Mouse (Mus musculus): ENCODE results near the gene Rcn2. TPM values are rescaled to one million over a fixed set of nuclear protein-coding genes. Genes with fewer than 3 reads are reported as not detected.

The Rcn2 gene
- total and polyA plus RNA-seq, 3 experiments, result 16.8 to 56.6 (median 30.8) TPM

DNA sequence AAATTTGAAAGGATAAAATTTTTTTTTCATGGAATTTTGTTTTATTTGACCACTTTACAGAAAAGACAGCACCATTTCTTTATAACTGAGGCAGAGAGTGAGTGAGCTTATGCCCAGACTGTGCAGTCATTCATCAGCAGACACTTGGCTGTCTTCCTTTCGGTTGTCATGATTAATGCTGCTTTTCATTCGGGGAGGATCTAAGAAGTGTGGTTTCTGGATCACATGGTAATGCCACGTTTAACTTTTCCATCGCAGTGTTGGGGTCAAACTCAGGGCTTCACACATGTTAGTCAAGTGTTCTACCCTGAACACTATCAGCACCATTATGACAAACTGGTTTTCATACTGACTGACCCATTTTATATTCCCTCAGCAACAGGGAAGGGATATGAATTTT, 59.4 kb downstream of the Rcn2 start:
- Histone ChIP-seq H3K36me3 (replicated peaks in 1 of 2; ENCODE audit: control insufficient read depth in 1 of 2, insufficient read depth in 1 of 2, low read length in 1 of 2) (peaks cover 0 to 24% of the 10 kb centered on the region in 2 experiments), H3K79me2 (replicated peaks; ENCODE audit: control insufficient read depth, extremely low read depth, insufficient read depth, poor library complexity, severe bottlenecking) (no peaks in the 10 kb centered on the region), H3K4me2 (ENCODE audit: insufficient read depth, low read depth, poor library complexity, severe bottlenecking) (0 out of 2 replicates have a peak overlapping the region, but pooled peaks have one; percentile 9), H3K4me3 (replicated peaks in 1 of 3; ENCODE audit: low read depth in 2 of 3, low read length in 2 of 3, poor library complexity in 1 of 3) (no peak overlapping the region), H3K9me3 (replicated peaks; ENCODE audit: low read length) (peaks cover 3% of the 10 kb centered on the region), H3K9ac (ENCODE audit: insufficient read depth, low read depth) (no peak overlapping the region), H3K27ac (ENCODE audit: insufficient read depth, low read depth) (no peak overlapping the region), H3K4me1 (ENCODE audit: control insufficient read depth in 1 of 2, insufficient read depth in 2 of 2) (peaks cover 40 to 92% of the 10 kb centered on the region in 2 experiments), H3K27me3 (replicated peaks) (no peaks in the 10 kb centered on the region)
- dilution Hi-C loops (cut with MboI; ENCODE audit: extremely low pct_ligation_motif_present, extremely low pct_unique_long_range_greater_than_20kb, low sequenced_read_pairs), result no loop called here
- DNase-seq (ENCODE audit: extremely low read depth), result peak; percentile 68
- in situ Hi-C loops (cut with MboI; ENCODE audit: low pct_ligation_motif_present, low pct_unique_long_range_greater_than_20kb, low sequenced_read_pairs), result no loop called here
- TF ChIP-seq ZNF384 (IDR thresholded peaks at IDR 0.05; ENCODE audit: low read depth, low read length), result no peak
- no peak for TF ChIP-seq USF1 (IDR thresholded peaks at IDR 0.05; ENCODE audit: low read depth, low read length)
- TF ChIP-seq GABPA (IDR thresholded peaks at IDR 0.05; ENCODE audit: insufficient replicate concordance, low read depth, low read length), result no peak
- no peak for TF ChIP-seq SMC3 (IDR thresholded peaks at IDR 0.05; ENCODE audit: low read depth, low read length)
- TF ChIP-seq SIN3A (IDR thresholded peaks at IDR 0.05; ENCODE audit: low read length), result no peak; the same call in 1 of the 2 replicates
- TF ChIP-seq E2F4 (IDR thresholded peaks at IDR 0.05; ENCODE audit: insufficient replicate concordance, low read depth, low read length), result no peak
- no peak for TF ChIP-seq MYC (IDR thresholded peaks at IDR 0.05; ENCODE audit: low read depth, low read length)
- TF ChIP-seq MEF2A (IDR thresholded peaks at IDR 0.05; ENCODE audit: borderline replicate concordance, low read depth, low read length), result no peak
- no peak for TF ChIP-seq TCF12 (IDR thresholded peaks at IDR 0.05; ENCODE audit: low read depth, low read length)
- no peak for TF ChIP-seq POLR2A (IDR thresholded peaks at IDR 0.05; ENCODE audit: low read depth, low read length)
- TF ChIP-seq USF2 (conservative IDR thresholded peaks at IDR 0.05; ENCODE audit: low read depth, low read length), result no peak
- no peak for TF ChIP-seq ZMIZ1 (IDR thresholded peaks at IDR 0.05; ENCODE audit: low read depth, low read length)
- no peak for TF ChIP-seq ELF1 (IDR thresholded peaks at IDR 0.05; ENCODE audit: low read depth, low read length)
- no peak for TF ChIP-seq PAX5 (IDR thresholded peaks at IDR 0.05; ENCODE audit: low read length)
- TF ChIP-seq MAZ (IDR thresholded peaks at IDR 0.05; ENCODE audit: low read depth, low read length), result no peak
- TF ChIP-seq JUND (conservative IDR thresholded peaks at IDR 0.05; ENCODE audit: low read depth, low read length), result no peak
- no peak for TF ChIP-seq NRF1 (IDR thresholded peaks at IDR 0.05; ENCODE audit: low read depth, low read length)
- 0 out of 2 replicates have a peak, but pooled peaks have one; percentile 9 for TF ChIP-seq CHD1 (IDR thresholded peaks at IDR 0.05; ENCODE audit: low read depth, low read length)
- peak; percentile 45; the same call in 1 of the 2 replicates for TF ChIP-seq EP300 (IDR thresholded peaks at IDR 0.05; ENCODE audit: low read length)
- no peak; the same call in 1 of the 2 replicates for TF ChIP-seq ETS1 (conservative IDR thresholded peaks at IDR 0.05; ENCODE audit: low read depth, low read length)
- TF ChIP-seq MAX (IDR thresholded peaks at IDR 0.05; ENCODE audit: low read length), result 0 out of 2 replicates have a peak, but pooled peaks have one; percentile 55
- no peak for TF ChIP-seq KAT2A (IDR thresholded peaks at IDR 0.05; ENCODE audit: insufficient replicate concordance, low read length)
- no peak for TF ChIP-seq CHD2 (IDR thresholded peaks at IDR 0.05; ENCODE audit: low read length)
- peak; percentile 44; the same call in 1 of the 2 replicates for TF ChIP-seq BHLHE40 (IDR thresholded peaks at IDR 0.05; ENCODE audit: low read depth, low read length)
- no peak for TF ChIP-seq POLR2AphosphoS2 (IDR thresholded peaks at IDR 0.05; ENCODE audit: low read depth, low read length)
- no peak for TF ChIP-seq ZC3H11A (IDR thresholded peaks at IDR 0.05; ENCODE audit: low read depth, low read length)
